In the genomic region with DNA sequence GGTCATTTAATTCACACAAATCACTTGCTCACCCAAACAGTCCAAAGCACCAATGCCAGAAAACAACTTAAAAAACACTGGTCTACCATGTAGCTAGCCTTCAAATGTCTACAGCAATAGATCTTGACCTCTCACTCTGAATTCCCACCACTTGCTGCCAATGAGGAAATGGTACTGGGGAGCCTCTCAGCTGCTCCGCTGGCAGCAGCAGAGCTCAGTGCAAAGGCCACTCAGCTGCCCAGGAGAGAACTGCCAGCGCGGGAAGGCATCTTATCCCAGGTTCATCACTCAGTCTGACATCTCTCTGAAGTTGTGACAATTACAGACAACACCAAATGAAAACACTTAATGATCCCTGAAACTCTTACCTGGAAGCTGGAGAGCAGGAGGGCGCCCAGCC, we compare ENCODE assay signal across 24 mouse cellular contexts. TPM values are rescaled to one million over a fixed set of nuclear protein-coding genes. Genes with fewer than 3 reads are reported as not detected.
A peak's percentile ranks its signal among the peaks of the same experiment; 100 is the strongest.
DNase-seq lines count a peak whose midpoint lies in the region; ATAC-seq lines count a peak whose summit lies in the region.
"Had no signal": no experiment of that assay in that cellular context is flagged by ENCODE, and none has a peak within 500 bp of the region (broad histone marks: within the 10 kb centered on the region; RNA-seq: fewer than 3 reads in every experiment).

No protein-coding gene starts in this region.

- no peak for ATAC-seq in embryonic facial prominence, embryonic 13.5 days (ENCODE audit: insufficient number of reproducible peaks, insufficient read depth, low FRiP score, low TSS enrichment, low read depth)
- ATAC-seq in kidney, embryonic 14.5 days (ENCODE audit: low FRiP score, low TSS enrichment) = no peak
- no peak for ATAC-seq in kidney, embryonic 16.5 days (ENCODE audit: low FRiP score, low TSS enrichment)
- ATAC-seq: activated CD4-positive, CD25-positive, alpha-beta regulatory T cell, adult 4 months; forebrain, embryonic 13.5 days; forebrain, embryonic 16.5 days; hindbrain, embryonic 16.5 days had no signal

- H3K4me1 ChIP-seq in embryonic facial prominence, embryonic 13.5 days = peaks cover 14% of the 10 kb centered on the region
- H3K4me1 ChIP-seq in embryonic facial prominence, embryonic 10.5 days = peaks cover 15% of the 10 kb centered on the region
- H3K4me1 ChIP-seq in kidney, embryonic 14.5 days (ENCODE audit: control insufficient read depth, insufficient read depth, low read length) = peaks cover 2% of the 10 kb centered on the region; the same call in 1 of the 2 replicates
- H3K4me1 ChIP-seq in kidney, embryonic 16.5 days (ENCODE audit: insufficient read depth, low read length) = peaks cover 10% of the 10 kb centered on the region

- no peak overlapping the region for H3K4me3 ChIP-seq in embryonic facial prominence, embryonic 13.5 days
- H3K4me3 ChIP-seq in embryonic facial prominence, embryonic 10.5 days = no peak overlapping the region
- H3K4me3 ChIP-seq in kidney, embryonic 14.5 days (ENCODE audit: low read length) = no peak overlapping the region
- H3K4me3 ChIP-seq in kidney, embryonic 16.5 days (ENCODE audit: low read length) = no peak overlapping the region
- H3K4me3 ChIP-seq: forebrain, embryonic 10.5 days; forebrain, embryonic 13.5 days; heart, embryonic 12.5 days; heart, embryonic 15.5 days; hindbrain, embryonic 10.5 days; hindbrain, embryonic 13.5 days had no signal

- H3K27me3 ChIP-seq in embryonic facial prominence, embryonic 13.5 days = no peaks in the 10 kb centered on the region
- no peaks in the 10 kb centered on the region for H3K27me3 ChIP-seq in embryonic facial prominence, embryonic 10.5 days (replicated peaks; ENCODE audit: low read depth, poor library complexity, severe bottlenecking)
- no peaks in the 10 kb centered on the region for H3K27me3 ChIP-seq in kidney, embryonic 14.5 days (ENCODE audit: control insufficient read depth, insufficient read depth, low read length)
- H3K27me3 ChIP-seq in kidney, embryonic 16.5 days (ENCODE audit: insufficient read depth, low read length) = no peaks in the 10 kb centered on the region
- H3K27me3 ChIP-seq: forebrain, embryonic 13.5 days; heart, embryonic 12.5 days; heart, embryonic 15.5 days; hindbrain, embryonic 13.5 days had no signal

- H3K27ac ChIP-seq in embryonic facial prominence, embryonic 13.5 days = no peak overlapping the region
- H3K27ac ChIP-seq in embryonic facial prominence, embryonic 10.5 days (replicated peaks) = no peak overlapping the region
- H3K27ac ChIP-seq in kidney, embryonic 14.5 days (ENCODE audit: low read depth, low read length) = no peak overlapping the region
- H3K27ac ChIP-seq in kidney, embryonic 16.5 days (ENCODE audit: low read length) = no peak overlapping the region
- H3K27ac ChIP-seq: forebrain, embryonic 10.5 days; forebrain, embryonic 13.5 days; heart, embryonic 15.5 days; hindbrain, embryonic 10.5 days; hindbrain, embryonic 13.5 days had no signal

- no peak for DNase-seq in embryonic facial prominence, embryonic 10.5 days (ENCODE audit: low spot score)
- peak; percentile 9 for DNase-seq in kidney, adult 18-20 months
- peak; percentile 18 to 62 for DNase-seq in kidney, postnatal 25 days
- DNase-seq: adrenal gland, postnatal 10 days; adrenal gland, postnatal 36 days; cerebellum, adult 18-20 months; cerebellum, adult 9-10 months; cerebellum, postnatal 14 days; gastrocnemius, postnatal 10 days; gastrocnemius, postnatal 36 days; heart, postnatal 10 days; heart, postnatal 36 days had no signal

- no peaks in the 10 kb centered on the region for H3K9me3 ChIP-seq in embryonic facial prominence, embryonic 13.5 days
- H3K9me3 ChIP-seq in embryonic facial prominence, embryonic 10.5 days = no peaks in the 10 kb centered on the region
- no peaks in the 10 kb centered on the region for H3K9me3 ChIP-seq in kidney, embryonic 14.5 days (ENCODE audit: control insufficient read depth, low read length)
- no peaks in the 10 kb centered on the region for H3K9me3 ChIP-seq in kidney, embryonic 16.5 days (ENCODE audit: low read length)
- H3K9me3 ChIP-seq: forebrain, embryonic 10.5 days; forebrain, embryonic 13.5 days; heart, embryonic 12.5 days; heart, embryonic 15.5 days; hindbrain, embryonic 10.5 days; hindbrain, embryonic 13.5 days had no signal

- 0 out of 2 replicates have a peak overlapping the region, but pooled peaks have one; percentile 27 for H3K9ac ChIP-seq in embryonic facial prominence, embryonic 13.5 days
- no peak overlapping the region for H3K9ac ChIP-seq in kidney, embryonic 14.5 days (ENCODE audit: low read depth, low read length)
- H3K9ac ChIP-seq in kidney, embryonic 16.5 days (replicated peaks; ENCODE audit: low read length) = no peak overlapping the region
- H3K9ac ChIP-seq: forebrain, embryonic 13.5 days; heart, embryonic 12.5 days; heart, embryonic 15.5 days; hindbrain, embryonic 13.5 days had no signal

- 94% methylated on average over 4 of the region's 4 CpGs for WGBS in embryonic facial prominence, embryonic 13.5 days
- WGBS in embryonic facial prominence, embryonic 10.5 days = 93% methylated on average over 4 of the region's 4 CpGs
- WGBS in kidney, embryonic 14.5 days = 86% methylated on average over 4 of the region's 4 CpGs
- WGBS in kidney, embryonic 16.5 days = 88% methylated on average over 4 of the region's 4 CpGs

- peaks cover 53% of the 10 kb centered on the region for H3K36me3 ChIP-seq in embryonic facial prominence, embryonic 13.5 days
- H3K36me3 ChIP-seq in embryonic facial prominence, embryonic 10.5 days (replicated peaks) = peaks cover 80% of the 10 kb centered on the region
- peaks cover 50% of the 10 kb centered on the region for H3K36me3 ChIP-seq in kidney, embryonic 14.5 days (ENCODE audit: control insufficient read depth, insufficient read depth, low read length)
- H3K36me3 ChIP-seq in kidney, embryonic 16.5 days (ENCODE audit: insufficient read depth, low read length) = peaks cover 27% of the 10 kb centered on the region

- no peak overlapping the region for H3K4me2 ChIP-seq in embryonic facial prominence, embryonic 13.5 days
- H3K4me2 ChIP-seq in kidney, embryonic 14.5 days (replicated peaks; ENCODE audit: low read depth, low read length) = no peak overlapping the region
- no peak overlapping the region for H3K4me2 ChIP-seq in kidney, embryonic 16.5 days (replicated peaks; ENCODE audit: low read depth, low read length)
- H3K4me2 ChIP-seq: forebrain, embryonic 13.5 days; heart, embryonic 12.5 days; heart, embryonic 15.5 days; hindbrain, embryonic 13.5 days had no signal

RNA-seq across cellular contexts. Expression of gene Dsn1, which starts 4.6 kb away (rescaled TPM):
- 39.4 and 40.1 TPM in 2 replicates for polyA plus RNA-seq in embryonic facial prominence, embryonic 13.5 days (2015; fragmentation: Nextera tagmentation; extraction: Ambion mirVana)
- 51.7 and 53.8 TPM in 2 replicates for polyA plus RNA-seq in embryonic facial prominence, embryonic 10.5 days (2016; fragmentation: Nextera tagmentation; extraction: Ambion mirVana)
- polyA plus RNA-seq in kidney, embryonic 14.5 days (2014; fragmentation: Nextera tagmentation; extraction: Ambion mirVana) = 30.8 and 43.8 TPM in 2 replicates
- 37.9 and 40.2 TPM in 2 replicates for polyA plus RNA-seq in kidney, embryonic 16.5 days (2015; fragmentation: Nextera tagmentation; extraction: Ambion mirVana)

RNA-seq across cellular contexts. Expression of gene Ndrg3, which starts 10.5 kb away (rescaled TPM):
- 51.0 and 55.6 TPM in 2 replicates for polyA plus RNA-seq in embryonic facial prominence, embryonic 13.5 days (2015; fragmentation: Nextera tagmentation; extraction: Ambion mirVana)
- polyA plus RNA-seq in embryonic facial prominence, embryonic 10.5 days (2016; fragmentation: Nextera tagmentation; extraction: Ambion mirVana) = 40.4 and 41.1 TPM in 2 replicates
- polyA plus RNA-seq in kidney, embryonic 14.5 days (2014; fragmentation: Nextera tagmentation; extraction: Ambion mirVana) = 31.9 and 44.1 TPM in 2 replicates
- 57.7 and 57.9 TPM in 2 replicates for polyA plus RNA-seq in kidney, embryonic 16.5 days (2015; fragmentation: Nextera tagmentation; extraction: Ambion mirVana)
